Mouse (Mus musculus): ENCODE measurements around the gene Cntnap1. TPM values are rescaled to one million over a fixed set of nuclear protein-coding genes. Genes with fewer than 3 reads are reported as not detected.
A peak's percentile ranks its signal among the peaks of the same experiment; 100 is the strongest.

The Cntnap1 gene
- polyA plus RNA-seq, 1 experiment from 2014 or later = 2.3 TPM

- peaks cover 51% of the 10 kb centered on the region for H3K36me3 ChIP-seq (ENCODE audit: control insufficient read depth, insufficient read depth, low read length)
- H3K27me3 ChIP-seq (ENCODE audit: control insufficient read depth, insufficient read depth, low read length) = peaks cover 75% of the 10 kb centered on the region
- no peak for DNase-seq
- 18% methylated on average over 35 of the region's 35 CpGs for WGBS
- H3K4me2 ChIP-seq (ENCODE audit: low read length) = no peak overlapping the region
- H3K4me1 ChIP-seq (ENCODE audit: control insufficient read depth, insufficient read depth, low read length) = peaks cover 15% of the 10 kb centered on the region
- no peak overlapping the region for H3K9ac ChIP-seq (replicated peaks; ENCODE audit: low read length)
- H3K9me3 ChIP-seq (ENCODE audit: control insufficient read depth, low read length) = no peaks in the 10 kb centered on the region
- H3K27ac ChIP-seq (replicated peaks; ENCODE audit: low read depth, low read length) = no peak overlapping the region
- H3K4me3 ChIP-seq (replicated peaks; ENCODE audit: low read depth, low read length) = no peak overlapping the region
- no peak for ATAC-seq (ENCODE audit: low FRiP score, low TSS enrichment)
Observed at GRCm38 (mm10) chr11:101164677-101165580, 5.4 kb upstream of the Cntnap1 start.

- peaks cover 75% of the 10 kb centered on the region for H3K27me3 ChIP-seq (ENCODE audit: control insufficient read depth, insufficient read depth, low read length)
- ATAC-seq (ENCODE audit: low FRiP score, low TSS enrichment) = no peak
- no peak overlapping the region for H3K4me2 ChIP-seq (ENCODE audit: low read length)
- no peak for DNase-seq
- H3K4me3 ChIP-seq (replicated peaks; ENCODE audit: low read depth, low read length) = no peak overlapping the region
- WGBS = 54% methylated on average over 14 of the region's 14 CpGs
- no peaks in the 10 kb centered on the region for H3K9me3 ChIP-seq (ENCODE audit: control insufficient read depth, low read length)
- no peak overlapping the region for H3K27ac ChIP-seq (replicated peaks; ENCODE audit: low read depth, low read length)
- peaks cover 49% of the 10 kb centered on the region for H3K36me3 ChIP-seq (ENCODE audit: control insufficient read depth, insufficient read depth, low read length)
- no peak overlapping the region for H3K9ac ChIP-seq (replicated peaks; ENCODE audit: low read length)
- H3K4me1 ChIP-seq (ENCODE audit: control insufficient read depth, insufficient read depth, low read length) = peaks cover 23% of the 10 kb centered on the region
Observed at GRCm38 (mm10) chr11:101166357-101166756, 4.0 kb upstream of the Cntnap1 start.

- peaks cover 74% of the 10 kb centered on the region for H3K27me3 ChIP-seq (ENCODE audit: control insufficient read depth, insufficient read depth, low read length)
- 43% methylated on average over 19 of the region's 19 CpGs for WGBS
Observed at GRCm38 (mm10) chr11:101167211-101167962, 2.9 kb upstream of the Cntnap1 start.

GRCm38 (mm10) chr11:101167963-101168300 lies 2.4 kb upstream of the Cntnap1 start:
- no peaks in the 10 kb centered on the region for H3K9me3 ChIP-seq (ENCODE audit: control insufficient read depth, low read length)
- H3K27me3 ChIP-seq (ENCODE audit: control insufficient read depth, insufficient read depth, low read length) = peaks cover 69% of the 10 kb centered on the region
- DNase-seq (no peak), ATAC-seq (ENCODE audit: low FRiP score, low TSS enrichment) (no peak)
- peaks cover 35% of the 10 kb centered on the region for H3K4me1 ChIP-seq (ENCODE audit: control insufficient read depth, insufficient read depth, low read length)
- no peak overlapping the region for H3K4me2 ChIP-seq (ENCODE audit: low read length)
- H3K4me3 ChIP-seq (replicated peaks; ENCODE audit: low read depth, low read length) = no peak overlapping the region
- H3K27ac ChIP-seq (replicated peaks; ENCODE audit: low read depth, low read length) = no peak overlapping the region
- peaks cover 40% of the 10 kb centered on the region for H3K36me3 ChIP-seq (ENCODE audit: control insufficient read depth, insufficient read depth, low read length)
- H3K9ac ChIP-seq (replicated peaks; ENCODE audit: low read length) = no peak overlapping the region
- 53% methylated on average over 8 of the region's 8 CpGs for WGBS

More at GRCm38 (mm10) chr11:101167211-101167962, 2.9 kb upstream of the Cntnap1 start:
- peaks cover 31% of the 10 kb centered on the region for H3K4me1 ChIP-seq (ENCODE audit: control insufficient read depth, insufficient read depth, low read length)
- no peak overlapping the region for H3K4me2 ChIP-seq (ENCODE audit: low read length)
- H3K9me3 ChIP-seq (ENCODE audit: control insufficient read depth, low read length) = no peaks in the 10 kb centered on the region
- DNase-seq (no peak), ATAC-seq (ENCODE audit: low FRiP score, low TSS enrichment) (no peak)
- H3K36me3 ChIP-seq (ENCODE audit: control insufficient read depth, insufficient read depth, low read length) = peaks cover 40% of the 10 kb centered on the region
- no peak overlapping the region for H3K27ac ChIP-seq (replicated peaks; ENCODE audit: low read depth, low read length)
- H3K4me3 ChIP-seq (replicated peaks; ENCODE audit: low read depth, low read length) = no peak overlapping the region
- H3K9ac ChIP-seq (replicated peaks; ENCODE audit: low read length) = no peak overlapping the region

DNA sequence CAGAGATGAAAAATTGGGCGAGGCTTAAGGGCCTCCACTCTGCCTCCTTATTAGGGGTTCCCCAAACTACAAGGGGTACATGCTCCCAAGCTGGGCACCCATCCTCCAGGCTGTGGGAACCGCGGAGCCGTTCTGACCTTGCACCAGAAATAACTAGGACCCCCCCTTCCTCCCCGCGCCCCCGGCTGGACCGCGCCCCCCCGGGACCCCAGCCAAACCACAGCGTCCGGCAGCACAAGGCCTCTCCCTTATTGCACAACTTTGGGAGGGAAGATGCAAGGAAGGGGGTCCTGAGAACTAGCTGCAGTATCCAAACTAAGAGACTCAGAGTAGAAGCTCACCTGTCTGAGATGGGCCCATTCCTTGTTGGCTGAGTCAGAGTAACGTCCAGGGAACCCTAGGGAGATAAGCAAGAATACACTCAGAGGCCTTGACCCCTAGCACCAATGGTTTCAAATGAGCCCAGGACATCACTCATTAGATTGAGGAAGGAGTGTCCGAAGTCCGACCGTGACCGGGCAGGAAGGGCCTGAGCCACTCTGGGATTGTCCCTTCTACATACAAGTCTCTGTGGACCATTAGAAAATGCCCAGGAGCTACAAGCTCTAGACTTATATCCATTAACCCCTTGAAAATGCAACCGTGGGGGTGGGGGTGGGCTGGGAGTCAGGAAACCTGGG lies 1.9 kb upstream of the Cntnap1 start:
- no peaks in the 10 kb centered on the region for H3K9me3 ChIP-seq (ENCODE audit: control insufficient read depth, low read length)
- no peak for DNase-seq
- 61% methylated on average over 18 of the region's 18 CpGs for WGBS
- peaks cover 40% of the 10 kb centered on the region for H3K4me1 ChIP-seq (ENCODE audit: control insufficient read depth, insufficient read depth, low read length)
- peaks cover 66% of the 10 kb centered on the region for H3K27me3 ChIP-seq (ENCODE audit: control insufficient read depth, insufficient read depth, low read length)
- no peak overlapping the region; the same call in 1 of the 2 replicates for H3K9ac ChIP-seq (replicated peaks; ENCODE audit: low read length)
- no peak overlapping the region for H3K27ac ChIP-seq (replicated peaks; ENCODE audit: low read depth, low read length)
- no peak for ATAC-seq (ENCODE audit: low FRiP score, low TSS enrichment)
- peaks cover 37% of the 10 kb centered on the region for H3K36me3 ChIP-seq (ENCODE audit: control insufficient read depth, insufficient read depth, low read length)
- peak overlapping the region; percentile 81; the same call in 1 of the 2 replicates for H3K4me2 ChIP-seq (ENCODE audit: low read length)
- 0 out of 2 replicates have a peak overlapping the region, but pooled peaks have one; percentile 4 for H3K4me3 ChIP-seq (replicated peaks; ENCODE audit: low read depth, low read length)

- Histone ChIP-seq H3K27me3 (ENCODE audit: control insufficient read depth, insufficient read depth, low read length) (peaks cover 59% of the 10 kb centered on the region), H3K4me3 (replicated peaks; ENCODE audit: low read depth, low read length) (peak overlapping the region; percentile 62), H3K27ac (replicated peaks; ENCODE audit: low read depth, low read length) (no peak overlapping the region), H3K4me1 (ENCODE audit: control insufficient read depth, insufficient read depth, low read length) (peaks cover 45% of the 10 kb centered on the region), H3K4me2 (ENCODE audit: low read length) (peak overlapping the region; percentile 81), H3K9ac (replicated peaks; ENCODE audit: low read length) (peak overlapping the region; percentile 64; the same call in 1 of the 2 replicates), H3K36me3 (ENCODE audit: control insufficient read depth, insufficient read depth, low read length) (peaks cover 28% of the 10 kb centered on the region), H3K9me3 (ENCODE audit: control insufficient read depth, low read length) (no peaks in the 10 kb centered on the region)
- DNase-seq (no peak), ATAC-seq (ENCODE audit: low FRiP score, low TSS enrichment) (no peak)
- 16% methylated on average over 17 of the region's 17 CpGs for WGBS
Observed at GRCm38 (mm10) chr11:101169301-101170107, 819 bp upstream of the Cntnap1 start.

DNA sequence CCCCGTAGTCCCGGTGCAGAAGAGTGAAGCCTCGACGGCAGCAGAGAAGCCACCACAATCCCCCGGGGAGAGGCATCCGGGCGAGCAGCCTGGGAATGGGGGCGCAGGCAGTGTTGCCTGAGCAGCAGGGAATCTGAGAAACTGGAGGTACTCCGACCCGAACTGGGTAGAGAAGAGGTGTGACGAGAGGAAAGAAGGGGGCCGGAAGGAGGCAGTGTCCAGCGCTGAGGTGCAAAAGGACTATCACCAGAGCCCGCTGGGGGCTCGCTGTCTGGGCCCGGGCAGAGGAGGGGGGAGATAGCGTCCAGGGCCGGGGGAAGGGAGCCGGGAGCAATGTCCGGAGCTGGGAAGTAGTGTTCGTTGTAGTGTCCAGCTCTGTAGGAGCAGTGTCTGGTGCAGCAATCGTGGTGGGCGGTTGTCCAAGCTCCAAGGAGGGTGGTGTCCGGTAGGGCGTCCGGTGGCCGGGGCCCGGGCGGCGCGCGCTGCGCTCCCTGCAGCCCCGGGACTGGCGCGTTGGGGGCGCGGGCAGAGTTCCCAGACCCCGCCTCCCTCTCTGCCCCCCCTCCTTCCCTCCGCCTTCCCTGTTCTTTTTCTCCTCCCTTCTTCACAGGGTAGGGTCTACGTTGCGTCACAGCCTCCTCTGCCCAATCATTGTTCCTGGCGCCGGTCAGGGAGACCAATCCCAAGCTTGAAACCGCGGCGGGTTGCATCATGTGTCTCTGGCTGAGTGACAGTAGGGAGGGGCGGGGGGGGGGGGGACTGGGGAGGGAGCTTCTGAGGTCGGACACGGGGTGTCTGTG lies 688 bp downstream of the Cntnap1 start, which contains the start of gene Plekhh3:
Gene Plekhh3, minus strand, starts transcription at position 541 of the 800 bp plus-strand sequence.
- Histone ChIP-seq H3K36me3 (ENCODE audit: control insufficient read depth, insufficient read depth, low read length) (peaks cover 15% of the 10 kb centered on the region; the same call in 1 of the 2 replicates), H3K9ac (replicated peaks; ENCODE audit: low read length) (peak within 1 kb of the TSS; percentile 64), H3K27me3 (ENCODE audit: control insufficient read depth, insufficient read depth, low read length) (peaks cover 54% of the 10 kb centered on the region), H3K4me1 (ENCODE audit: control insufficient read depth, insufficient read depth, low read length) (peaks cover 48% of the 10 kb centered on the region), H3K4me3 (replicated peaks; ENCODE audit: low read depth, low read length) (peak within 1 kb of the TSS; percentile 62), H3K27ac (replicated peaks; ENCODE audit: low read depth, low read length) (peak within 1 kb of the TSS; percentile 75), H3K9me3 (ENCODE audit: control insufficient read depth, low read length) (no peaks in the 10 kb centered on the region), H3K4me2 (ENCODE audit: low read length) (peak within 1 kb of the TSS; percentile 81)
- DNase-seq = peak; percentile 98
- WGBS = under 1% methylated on average over 41 of the region's 50 CpGs
- ATAC-seq (ENCODE audit: low FRiP score, low TSS enrichment) = peak; percentile 94
